ENCODE assay signal across 8 mouse cellular contexts in genomic region chr12:80123227-80123803, GRCm38 (mm10). TPM values are rescaled to one million over a fixed set of nuclear protein-coding genes. Genes with fewer than 3 reads are reported as not detected.
A peak's percentile ranks its signal among the peaks of the same experiment; 100 is the strongest.
DNase-seq lines count a peak whose midpoint lies in the region; ATAC-seq and TF ChIP-seq lines count a peak whose summit lies in the region.

No protein-coding gene starts in this region.

- no peak overlapping the region for H3K4me3 ChIP-seq in liver, embryonic 14.5 days (ENCODE audit: insufficient read depth in 1 of 2, low read depth in 2 of 2, low read length in 2 of 2)
- no peak overlapping the region for H3K4me3 ChIP-seq in stomach, embryonic 16.5 days (replicated peaks; ENCODE audit: low read length)

- ATAC-seq in liver, embryonic 14.5 days (ENCODE audit: insufficient read depth) = peak; percentile 36; the same call in 1 of the 2 replicates
- ATAC-seq in stomach, embryonic 16.5 days (ENCODE audit: insufficient read depth, low FRiP score) = peak; percentile 83

- no peak for TF ChIP-seq EP300 in liver, embryonic 14.5 days (IDR thresholded peaks at IDR 0.05; ENCODE audit: low read depth)

- H3K27me3 ChIP-seq in liver, embryonic 14.5 days (ENCODE audit: control insufficient read depth, insufficient read depth, low read length) = no peaks in the 10 kb centered on the region
- H3K27me3 ChIP-seq in stomach, embryonic 16.5 days (ENCODE audit: control insufficient read depth, insufficient read depth, low read length) = no peaks in the 10 kb centered on the region

- no peak for TF ChIP-seq CTCF in liver, embryonic 14.5 days (IDR thresholded peaks at IDR 0.05; ENCODE audit: low read depth)

- H3K9me3 ChIP-seq in liver, embryonic 14.5 days (ENCODE audit: control insufficient read depth, low read length) = no peaks in the 10 kb centered on the region
- H3K9me3 ChIP-seq in stomach, embryonic 16.5 days (replicated peaks; ENCODE audit: control insufficient read depth, low read length) = no peaks in the 10 kb centered on the region

- WGBS in liver, embryonic 14.5 days (ENCODE audit: insufficient replicate concordance) = 71% methylated on average over 4 of the region's 4 CpGs
- 19% methylated on average over 4 of the region's 4 CpGs for WGBS in stomach, embryonic 16.5 days

- peak; percentile 74 to 80 for DNase-seq in cerebellum, postnatal 10 days
- DNase-seq in cerebellum, adult 9-10 months = no peak
- DNase-seq in right cerebral cortex, postnatal 25 days = peak; percentile 13
- no peak for DNase-seq in right cerebral cortex, postnatal 14 days
- no peak for DNase-seq in liver, embryonic 14.5 days (ENCODE audit: low read depth in 3 of 3, low spot score in 3 of 3)
- no peak for DNase-seq in right cerebral cortex, adult 2 months (ENCODE audit: low spot score in 2 of 2)
- DNase-seq in thymus, postnatal 10 days (ENCODE audit: low spot score in 2 of 2) = no peak

- peaks cover 3 to 12% of the 10 kb centered on the region in 2 experiments; a peak in 3 of 4 replicates for H3K4me1 ChIP-seq in liver, embryonic 14.5 days (replicated peaks; ENCODE audit: control insufficient read depth in 2 of 2, insufficient read depth in 2 of 2, low read length in 1 of 2)
- peaks cover 45% of the 10 kb centered on the region for H3K4me1 ChIP-seq in stomach, embryonic 16.5 days (ENCODE audit: control insufficient read depth, insufficient read depth, low read length)

- H3K9ac ChIP-seq in liver, embryonic 14.5 days (replicated peaks) = no peak overlapping the region
- peak overlapping the region; percentile 27 for H3K9ac ChIP-seq in stomach, embryonic 16.5 days (ENCODE audit: low read length)

- H3K27ac ChIP-seq in liver, embryonic 14.5 days = no peak overlapping the region
- H3K27ac ChIP-seq in stomach, embryonic 16.5 days (ENCODE audit: low read length) = peak overlapping the region; percentile 89

- H3K36me3 ChIP-seq in liver, embryonic 14.5 days (replicated peaks; ENCODE audit: control insufficient read depth, insufficient read depth, low read depth) = no peaks in the 10 kb centered on the region; the same call in none of the 2 replicates
- H3K36me3 ChIP-seq in stomach, embryonic 16.5 days (ENCODE audit: control insufficient read depth, insufficient read depth, low read length) = peaks cover 5% of the 10 kb centered on the region; the same call in 1 of the 2 replicates

- no peak overlapping the region for H3K4me2 ChIP-seq in liver, embryonic 14.5 days (ENCODE audit: low read depth)
- H3K4me2 ChIP-seq in stomach, embryonic 16.5 days (ENCODE audit: low read depth, low read length) = no peak overlapping the region

RNA-seq across cellular contexts. Expression of gene Zfp36l1, which starts 10.5 kb away (rescaled TPM):
- polyA plus RNA-seq in liver, embryonic 14.5 days (2012; rRNA removed) = 19.4 and 23.5 TPM in 2 replicates
- 22.7 and 28.5 TPM in 2 replicates for polyA plus RNA-seq in liver, embryonic 14.5 days (2014; fragmentation: Nextera tagmentation; extraction: Ambion mirVana)
- polyA plus RNA-seq in stomach, embryonic 16.5 days (2015; fragmentation: Nextera tagmentation; extraction: Ambion mirVana) = 137 and 140 TPM in 2 replicates

Comparison
In these comparisons a context has a peak if more than half of its experiments do, and no peak if none do; other contexts are left out.
1. DNase-seq: peak in cerebellum, postnatal 10 days (2 of 2) and right cerebral cortex, postnatal 25 days (single experiment); none in cerebellum, adult 9-10 months (single experiment), right cerebral cortex, postnatal 14 days (single experiment), liver, embryonic 14.5 days (0 of 3), right cerebral cortex, adult 2 months (0 of 2) and thymus, postnatal 10 days (0 of 2).